Mouse (Mus musculus) kidney, adult 11 months (tissue): Measurements from ENCODE around the gene Dapk1.

Source experiments
- DNase-seq: peaks from one replicate; pipeline ENCODE4 v3.0.0; 2022

The Dapk1 gene

DNA sequence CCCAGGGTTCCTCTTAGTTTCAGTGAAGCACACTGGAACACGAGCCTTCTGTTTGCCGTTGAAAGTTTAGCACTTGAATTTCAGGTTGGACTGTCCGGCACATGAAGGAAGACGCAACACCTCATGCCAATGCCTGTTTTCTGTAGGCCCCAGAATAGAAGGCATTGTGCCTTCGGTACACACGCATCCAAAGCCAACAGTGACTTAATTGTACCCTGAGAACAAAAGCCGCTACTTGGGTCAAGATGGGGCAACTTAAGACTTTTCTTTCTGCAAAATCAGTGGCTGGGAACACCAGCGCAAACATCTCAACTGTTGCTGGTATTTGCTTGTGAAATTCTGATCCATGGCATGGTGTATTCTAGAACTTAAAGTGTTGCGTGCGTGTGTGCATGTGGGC lies 63.1 kb downstream of the Dapk1 start:
- DNase-seq = no peak

DNA sequence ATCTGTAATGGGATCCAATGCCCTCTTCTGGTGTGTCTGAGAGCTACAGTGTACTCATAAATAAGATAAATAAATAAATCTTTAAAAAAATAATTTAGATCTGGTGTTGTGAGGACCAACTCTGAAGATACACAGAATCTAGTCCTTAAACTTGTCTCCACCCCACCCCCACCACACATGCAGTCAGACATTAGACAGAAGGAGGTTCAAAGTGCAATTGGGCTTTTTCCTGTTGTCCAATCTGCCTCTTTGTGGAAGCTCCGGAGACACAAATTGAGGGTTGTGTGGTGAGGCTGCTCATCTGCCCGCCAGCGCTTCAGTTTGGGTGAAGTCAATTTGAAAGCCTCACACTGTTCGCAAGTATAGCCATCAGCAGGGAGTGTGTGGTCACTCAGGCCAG lies 63.7 kb downstream of the Dapk1 start:
- DNase-seq = no peak

DNA sequence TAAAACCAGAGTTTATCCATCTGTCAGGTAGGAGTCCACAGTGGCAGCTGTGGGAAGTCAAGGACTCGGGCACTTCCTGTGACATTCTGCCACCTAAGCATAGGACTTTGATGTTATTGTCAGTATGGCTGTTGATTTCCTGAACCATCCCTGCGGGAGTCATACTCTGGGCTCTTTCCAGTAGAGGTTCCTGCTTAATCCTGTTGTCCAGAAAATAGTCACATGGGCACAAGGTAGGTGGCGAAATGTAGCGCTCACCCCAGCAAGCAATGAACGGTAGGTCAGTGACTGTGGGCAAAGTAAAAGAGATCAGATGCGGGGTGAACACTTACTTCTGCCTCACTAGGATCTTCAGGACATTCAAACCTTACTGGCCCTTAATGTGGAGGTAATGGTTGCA lies 66.3 kb downstream of the Dapk1 start:
- DNase-seq = peak; percentile 42

DNA sequence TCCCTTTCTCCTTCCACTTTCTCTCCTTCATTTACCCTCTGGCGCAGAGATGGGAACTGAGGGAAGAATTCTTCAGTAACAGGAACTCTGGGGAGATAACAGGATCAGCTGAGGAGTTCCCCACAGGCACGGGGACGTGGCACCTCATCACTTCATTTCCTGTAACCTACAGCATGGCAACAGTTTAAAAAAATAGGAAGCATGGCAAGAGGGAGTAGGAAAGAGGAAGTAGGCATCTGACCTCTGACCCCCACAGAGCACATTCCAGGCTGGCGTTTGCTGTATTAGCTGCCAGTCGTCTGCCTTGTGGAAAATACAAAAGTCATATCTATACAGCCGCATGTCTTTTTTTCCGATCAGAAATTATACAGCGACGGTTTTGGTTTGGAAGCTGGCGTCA lies 68.9 kb downstream of the Dapk1 start:
- no peak for DNase-seq

DNA sequence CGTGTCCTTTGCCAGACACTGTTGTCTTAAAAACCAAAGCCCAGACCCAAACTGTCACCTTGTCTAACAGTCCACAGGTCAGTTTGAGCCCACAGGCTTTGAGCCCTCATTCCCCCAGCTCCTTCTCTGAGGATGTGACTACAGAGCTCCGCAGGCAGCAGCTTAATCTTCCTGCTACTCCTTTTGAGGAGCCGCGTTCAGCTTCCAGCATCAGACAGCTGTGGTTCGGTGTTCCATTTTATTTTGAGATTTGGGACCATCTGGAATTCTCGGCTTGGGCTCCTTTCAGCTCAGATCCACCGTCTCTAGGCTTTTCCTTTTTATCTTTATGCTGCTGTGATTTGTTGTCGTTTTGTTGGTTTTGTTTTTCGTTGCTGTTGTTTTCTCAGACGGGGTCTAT lies 69.5 kb downstream of the Dapk1 start:
- no peak for DNase-seq

DNA sequence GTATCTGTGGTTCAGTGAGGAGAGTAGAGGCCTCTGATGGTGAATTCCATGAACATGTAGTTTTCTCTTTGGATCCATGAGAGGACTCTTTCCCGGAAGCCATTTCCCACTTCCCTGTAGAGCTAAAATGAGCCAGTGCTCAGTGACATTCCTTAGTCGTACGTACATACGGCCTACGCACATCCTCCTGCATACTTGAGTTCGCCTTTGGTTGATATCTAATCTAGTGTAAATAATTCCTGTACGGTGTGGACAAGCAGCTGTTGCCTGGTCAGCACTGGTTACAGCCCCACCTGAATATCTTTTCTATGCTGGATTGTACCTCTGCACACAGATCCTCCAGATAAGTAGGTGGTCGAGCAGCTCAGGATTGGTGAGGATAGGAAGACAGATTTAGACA lies 70.5 kb downstream of the Dapk1 start:
- no peak for DNase-seq

DNA sequence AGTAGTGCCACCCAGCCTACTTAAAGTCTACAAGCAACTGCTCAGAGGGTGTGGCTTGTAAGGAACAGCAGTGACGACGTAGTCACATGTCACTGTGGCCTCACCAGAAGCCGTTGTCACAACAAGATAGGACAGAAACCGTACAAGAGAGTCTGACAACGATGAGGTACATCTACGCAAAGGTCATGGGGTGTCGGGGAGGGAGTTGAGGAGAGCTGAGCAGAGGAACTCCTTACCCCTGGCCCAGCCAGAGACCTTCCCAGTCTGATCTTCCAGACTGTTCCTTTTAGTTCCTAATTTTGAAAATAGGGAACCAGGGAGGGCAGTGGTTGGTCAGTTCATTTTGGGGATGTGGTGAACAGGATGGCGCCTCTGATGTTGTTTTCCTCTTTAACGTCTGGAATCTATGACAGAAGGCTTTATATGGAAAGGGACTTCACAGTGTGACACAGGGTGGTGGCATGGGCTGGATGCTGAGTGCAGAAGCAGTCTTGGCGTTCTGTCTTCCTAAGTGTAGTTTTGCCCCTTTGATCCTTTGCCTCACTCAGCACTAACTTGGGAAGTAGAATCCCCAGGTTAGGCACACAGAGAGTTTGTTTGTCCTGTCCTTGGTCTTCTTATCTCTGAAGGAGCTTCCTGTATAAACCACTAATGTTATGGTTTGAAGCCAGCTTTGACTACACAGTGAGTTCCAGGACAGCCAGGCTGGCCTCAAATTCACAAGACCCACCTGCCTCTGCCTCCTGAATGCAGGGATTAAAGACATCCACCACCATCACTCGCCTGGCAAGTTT lies 71.3 kb downstream of the Dapk1 start:
- DNase-seq = no peak

DNA sequence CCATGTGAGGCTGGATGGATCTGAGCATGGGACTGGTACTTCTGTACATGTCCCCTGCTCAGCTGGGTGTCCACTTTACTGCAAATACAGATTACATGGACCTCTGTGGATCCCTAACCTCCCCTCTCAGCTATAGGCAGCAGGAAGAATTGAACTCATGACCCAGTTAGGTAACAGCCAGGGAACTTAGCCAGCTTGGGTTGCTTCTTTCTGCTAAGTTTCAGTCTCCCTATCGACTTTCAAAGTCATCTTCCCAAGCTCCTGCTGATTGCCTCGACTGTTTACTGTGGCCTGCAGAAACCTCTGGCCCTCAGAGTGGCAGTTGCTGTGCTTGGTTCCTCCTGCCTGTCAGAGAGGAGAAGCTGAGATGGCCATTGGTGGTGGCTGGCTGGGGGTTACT lies 72.6 kb downstream of the Dapk1 start:
- DNase-seq = no peak

DNA sequence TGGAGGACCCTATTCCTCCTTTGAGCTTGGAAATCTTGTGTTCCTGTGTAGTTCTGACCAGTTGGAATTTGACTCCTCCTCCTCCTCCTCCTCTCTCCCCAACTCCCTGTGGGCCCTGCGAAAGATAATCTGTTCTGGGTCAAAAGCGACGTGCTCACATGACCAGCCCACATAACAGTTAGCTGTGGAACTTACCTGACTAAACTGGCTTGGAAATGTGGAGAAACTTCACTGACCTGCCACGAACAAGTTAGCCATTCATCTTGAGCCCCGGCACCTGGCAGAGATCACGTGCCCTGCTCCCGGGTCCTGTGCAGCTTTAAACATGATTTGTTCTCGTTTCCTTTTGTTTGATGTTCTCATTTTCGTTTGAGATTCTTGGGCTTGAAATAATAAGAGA lies 73.2 kb downstream of the Dapk1 start:
- peak; percentile 88 for DNase-seq

DNA sequence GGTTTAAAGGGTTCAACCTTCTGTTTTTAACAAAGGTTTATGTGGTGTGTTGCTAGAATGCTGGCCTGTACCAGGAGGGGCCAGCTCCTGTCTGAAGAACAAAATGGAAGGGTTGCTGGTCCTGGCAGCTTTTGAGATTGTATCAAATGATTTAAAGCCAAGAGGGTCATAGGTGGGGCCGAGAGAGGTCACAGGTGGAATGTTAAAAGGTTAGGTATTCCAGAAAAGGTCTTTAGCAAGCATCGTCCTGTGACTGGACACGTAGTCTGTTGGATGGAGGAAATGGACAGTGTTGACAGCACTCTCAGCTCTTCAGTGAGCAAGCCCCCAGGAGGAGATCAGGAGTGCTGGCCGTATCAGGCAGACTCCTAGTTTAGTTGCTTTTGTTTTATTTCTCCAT lies 73.7 kb downstream of the Dapk1 start:
- no peak for DNase-seq

DNA sequence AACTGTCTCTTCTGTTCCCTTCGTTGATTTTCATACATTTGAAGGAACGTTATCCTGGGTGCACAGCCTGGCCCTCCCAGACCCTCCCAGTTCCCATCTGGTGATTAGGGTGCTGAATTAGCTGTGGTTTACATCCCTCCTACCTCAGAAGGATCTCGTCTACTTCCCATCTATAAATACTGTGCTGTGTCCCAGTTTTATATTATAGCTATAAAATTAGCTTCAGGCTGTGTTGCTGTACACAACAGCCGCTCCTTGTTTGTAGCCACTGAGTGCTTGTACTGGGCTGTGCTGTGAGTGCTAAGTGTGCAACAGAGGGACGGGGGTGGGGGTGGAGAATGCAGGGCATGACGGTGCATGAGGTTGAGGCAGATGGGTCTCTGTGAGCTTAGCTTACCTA lies 77.2 kb downstream of the Dapk1 start:
- no peak for DNase-seq

DNA sequence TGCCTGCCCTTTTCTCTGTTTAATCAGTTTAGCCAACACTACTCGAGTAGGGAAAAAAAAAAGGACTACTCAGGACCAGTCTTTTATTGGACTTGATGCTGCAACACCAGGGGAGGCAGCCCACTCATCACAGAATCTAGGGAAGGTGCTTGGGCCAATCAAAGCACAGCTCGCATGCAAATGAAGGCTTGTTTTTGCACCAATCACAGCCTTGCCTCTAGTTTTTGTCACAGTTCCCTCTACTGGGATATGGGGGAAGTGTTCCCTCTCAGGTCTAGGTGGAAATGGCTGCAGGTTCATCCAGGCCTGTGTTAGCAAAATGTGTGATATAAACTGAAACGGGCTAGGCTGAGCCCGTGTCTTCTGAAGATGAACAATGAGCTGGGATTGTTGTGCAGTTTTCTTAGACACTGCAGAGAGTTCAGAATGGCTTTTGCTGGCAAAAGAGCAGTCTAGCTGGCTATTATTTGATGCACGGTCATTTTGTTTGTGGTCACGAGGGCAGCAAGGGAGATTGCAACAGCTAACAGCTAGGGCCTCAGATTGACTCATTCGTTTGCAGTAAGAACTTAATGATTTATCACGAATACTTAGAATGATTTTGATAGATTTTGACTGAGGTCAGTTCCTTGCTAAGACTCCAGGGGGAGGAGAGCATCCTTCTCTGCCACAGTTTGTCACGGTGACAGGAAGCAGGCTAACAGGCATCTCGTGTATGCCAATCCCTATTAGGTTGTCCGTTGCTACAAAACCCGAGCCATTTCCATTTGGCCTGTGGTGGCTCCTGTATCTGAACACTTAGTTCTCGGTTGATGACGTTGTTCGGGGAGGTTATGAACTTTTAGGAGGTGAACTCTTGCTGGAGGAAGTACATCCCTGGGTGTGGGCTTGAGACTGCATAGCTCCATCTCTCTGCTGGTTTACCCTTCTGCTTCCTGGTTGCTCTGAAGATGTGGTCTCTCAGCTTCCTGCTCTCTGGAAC lies 81.3 kb downstream of the Dapk1 start:
- DNase-seq = no peak

DNA sequence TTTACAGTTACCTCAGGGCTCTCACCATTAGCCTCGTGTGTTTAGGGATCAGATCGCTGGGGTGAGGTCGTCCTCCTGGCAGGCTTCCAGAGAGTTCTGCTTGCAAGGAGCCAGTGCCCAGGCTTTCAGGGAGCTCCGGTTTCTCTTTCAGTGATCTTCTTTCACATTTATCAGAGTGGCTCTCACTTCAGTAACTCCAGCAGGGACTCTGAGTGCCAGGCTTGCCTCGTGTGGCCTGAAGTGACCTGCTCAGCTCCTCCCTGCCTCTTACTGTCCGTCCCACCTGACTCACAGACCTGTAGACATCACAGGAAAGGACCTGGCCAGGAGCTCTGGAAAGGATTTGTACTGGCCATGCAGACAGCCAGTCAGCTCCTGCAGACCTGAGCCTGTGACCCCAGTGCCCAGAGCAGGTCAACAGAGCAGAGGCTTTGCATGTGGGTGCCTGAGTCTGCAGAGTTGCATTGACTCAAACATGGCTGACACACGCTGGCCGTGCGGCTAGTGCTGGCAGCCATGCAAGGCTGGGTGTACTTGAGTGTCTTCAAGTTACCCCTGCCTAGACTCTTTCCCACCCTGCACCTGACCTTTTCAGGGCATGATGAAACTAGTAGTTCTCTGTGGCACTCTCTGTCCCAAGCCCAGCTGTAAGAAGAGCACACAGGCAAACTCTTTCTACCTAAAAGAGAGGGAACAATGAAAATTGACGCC lies 82.5 kb downstream of the Dapk1 start:
- peak; percentile 74 for DNase-seq

DNA sequence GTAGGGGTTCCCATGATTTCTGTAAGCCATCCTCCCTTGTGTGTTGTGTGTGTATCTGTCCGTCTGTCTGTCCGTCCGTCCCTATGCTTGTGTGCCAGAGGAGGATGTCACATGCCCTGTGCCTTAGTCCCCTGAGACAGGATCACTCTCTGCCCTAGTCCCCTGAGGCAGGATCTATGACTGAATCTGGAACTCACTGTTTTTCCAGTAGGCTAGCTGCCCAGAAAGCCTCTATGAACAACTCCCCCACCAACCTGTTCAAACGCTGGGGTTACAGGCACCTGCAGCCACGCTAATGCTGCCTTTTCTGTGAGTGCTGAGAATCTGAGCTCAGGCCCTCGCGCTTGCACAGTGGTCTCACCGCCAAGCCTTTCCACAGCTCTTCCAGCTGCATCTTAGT lies 83.1 kb downstream of the Dapk1 start:
- no peak for DNase-seq

DNA sequence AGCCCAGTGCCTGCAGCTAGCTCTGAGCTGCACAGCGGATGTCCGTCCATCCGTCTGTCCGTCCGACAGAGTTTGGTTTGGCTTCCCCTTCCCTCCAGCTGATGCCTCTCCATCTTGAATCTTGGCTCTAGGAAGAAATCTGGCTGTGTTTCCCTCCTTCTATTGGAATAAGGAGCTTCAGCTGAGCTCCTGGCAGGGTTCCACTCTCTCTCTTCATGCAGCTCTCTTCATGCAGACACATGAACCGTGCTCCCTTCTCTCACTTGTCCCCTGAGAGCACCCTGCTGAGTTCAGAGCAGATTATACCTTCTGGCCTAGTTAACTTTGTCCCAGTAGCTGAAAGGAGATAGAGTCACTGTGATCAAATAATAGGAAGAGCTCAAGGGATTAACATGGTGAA lies 83.5 kb downstream of the Dapk1 start:
- DNase-seq = no peak

DNA sequence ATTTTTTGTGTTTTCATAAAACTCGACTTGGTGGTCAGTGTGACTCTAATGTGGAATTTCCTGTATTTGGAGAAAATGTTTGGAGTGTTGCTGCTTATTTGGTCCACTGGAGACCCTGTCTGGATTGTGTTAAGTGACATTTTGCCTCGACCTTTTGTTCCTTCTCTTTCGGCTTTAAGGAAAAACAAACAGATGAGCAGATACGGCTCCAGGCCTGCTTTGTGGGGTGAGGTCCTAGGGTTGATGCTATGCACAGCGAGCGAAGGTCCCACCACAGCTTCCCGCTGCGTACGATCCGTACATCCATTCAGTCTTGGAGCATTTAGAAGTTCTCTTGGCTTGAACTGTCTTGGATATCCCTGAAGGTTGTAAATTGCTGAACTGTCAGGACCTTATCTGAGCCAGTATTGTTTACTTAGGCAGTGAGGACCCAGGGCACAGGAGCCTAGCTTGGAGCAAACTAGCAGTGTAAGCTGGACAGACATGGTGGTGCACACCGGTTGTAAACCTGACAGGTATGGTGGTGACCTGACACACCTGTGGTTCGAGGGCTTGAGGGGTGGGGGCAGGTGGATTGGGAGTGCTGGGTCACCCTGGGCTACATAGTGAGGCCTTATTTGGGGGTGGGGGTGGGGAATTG lies 84.4 kb downstream of the Dapk1 start:
- DNase-seq = no peak

DNA sequence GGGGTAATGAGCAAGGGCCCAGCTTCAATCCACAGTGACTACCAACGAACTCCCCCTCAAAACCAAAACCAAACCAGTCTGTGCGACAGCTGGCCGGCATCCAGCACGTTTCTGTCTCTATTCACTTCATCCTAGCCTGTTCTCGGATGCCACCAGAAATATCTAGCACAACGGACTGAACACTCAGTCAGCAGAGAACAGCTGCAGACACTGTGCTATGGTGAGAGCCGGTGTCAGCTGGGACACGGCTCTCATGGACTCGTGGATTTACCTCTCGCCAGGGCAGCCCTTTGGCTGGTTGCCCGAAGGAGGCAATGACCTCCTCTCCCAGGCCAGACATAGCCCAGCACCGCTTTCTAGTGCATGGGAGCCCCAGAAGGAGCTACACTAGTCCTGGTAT lies 85.2 kb downstream of the Dapk1 start:
- peak; percentile 81 for DNase-seq

DNA sequence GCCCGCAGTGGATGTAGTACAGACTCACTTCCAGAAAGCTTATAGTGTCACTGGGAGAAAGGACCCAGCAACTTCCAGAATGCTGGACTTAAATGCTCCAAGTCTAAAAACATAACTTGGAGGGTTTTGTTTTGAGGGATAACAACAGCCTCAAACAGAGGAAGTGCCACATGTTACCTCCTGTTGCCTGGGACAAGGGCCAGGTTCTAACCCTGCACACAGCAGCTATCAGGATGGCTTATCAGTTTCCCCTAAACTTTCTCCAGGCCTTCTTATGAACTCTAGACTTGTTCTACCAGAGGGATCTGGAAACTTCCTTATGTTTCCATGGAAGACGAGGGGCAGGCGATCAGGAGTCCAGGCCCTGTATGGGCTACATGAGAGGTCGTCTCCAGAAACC lies 85.7 kb downstream of the Dapk1 start:
- no peak for DNase-seq

DNA sequence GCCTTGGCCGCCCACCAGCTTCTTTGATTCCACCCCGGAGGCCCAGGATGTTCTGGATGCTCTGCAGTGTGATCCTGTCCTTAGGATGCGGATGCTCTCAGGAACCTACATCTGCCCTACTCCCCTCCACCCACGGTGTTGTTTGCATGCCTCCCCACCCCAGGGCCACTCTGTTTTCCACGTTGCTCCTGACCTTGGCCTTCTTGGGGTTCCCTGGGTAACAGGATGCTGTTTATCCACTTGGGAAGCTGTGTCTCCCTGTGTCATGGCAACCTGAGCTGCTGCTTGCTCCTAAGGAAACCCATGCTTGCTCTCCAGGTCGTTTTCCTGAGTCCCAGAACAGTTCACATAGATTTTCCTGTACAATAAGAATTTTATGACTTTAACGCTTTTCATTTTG lies 86.1 kb downstream of the Dapk1 start:
- DNase-seq = no peak

DNA sequence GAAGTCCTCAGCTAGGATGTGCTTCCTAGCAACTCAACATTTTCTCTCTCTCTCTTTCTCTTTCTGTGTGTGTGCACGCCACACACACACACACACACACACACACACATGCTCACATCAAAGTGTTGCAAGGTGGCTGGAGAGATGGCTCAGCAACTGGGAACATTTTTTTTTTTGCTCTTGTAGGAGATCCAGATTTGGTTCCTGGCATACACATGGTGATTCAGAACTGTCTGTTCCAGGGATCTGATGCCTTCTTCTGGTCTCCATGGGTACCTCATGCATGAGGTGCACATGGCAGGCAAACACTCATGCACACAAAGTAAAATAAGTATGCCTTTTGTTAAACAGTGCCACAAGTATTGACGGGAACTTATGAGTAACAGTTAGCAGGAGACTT lies 89.2 kb downstream of the Dapk1 start:
- DNase-seq = no peak

DNA sequence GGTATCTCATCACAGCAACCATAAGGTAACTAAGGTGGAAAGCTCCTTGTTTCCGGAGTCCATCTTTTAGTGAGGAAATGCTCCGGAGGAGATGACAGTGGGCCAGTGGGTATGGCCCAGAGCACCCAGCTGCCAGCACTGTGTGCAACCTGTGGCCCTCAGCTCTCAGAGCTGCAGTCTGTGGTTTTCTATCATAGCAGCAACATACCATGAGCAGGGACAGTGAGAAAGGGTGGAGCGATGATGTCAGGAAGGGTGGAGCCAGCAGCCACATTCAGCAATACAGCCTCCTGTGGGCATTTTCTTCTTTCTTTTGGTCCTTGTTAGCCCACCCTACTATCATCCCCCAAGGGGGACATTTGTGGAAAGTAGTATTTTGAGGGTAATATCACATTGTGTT lies 90.2 kb downstream of the Dapk1 start:
- no peak for DNase-seq

DNA sequence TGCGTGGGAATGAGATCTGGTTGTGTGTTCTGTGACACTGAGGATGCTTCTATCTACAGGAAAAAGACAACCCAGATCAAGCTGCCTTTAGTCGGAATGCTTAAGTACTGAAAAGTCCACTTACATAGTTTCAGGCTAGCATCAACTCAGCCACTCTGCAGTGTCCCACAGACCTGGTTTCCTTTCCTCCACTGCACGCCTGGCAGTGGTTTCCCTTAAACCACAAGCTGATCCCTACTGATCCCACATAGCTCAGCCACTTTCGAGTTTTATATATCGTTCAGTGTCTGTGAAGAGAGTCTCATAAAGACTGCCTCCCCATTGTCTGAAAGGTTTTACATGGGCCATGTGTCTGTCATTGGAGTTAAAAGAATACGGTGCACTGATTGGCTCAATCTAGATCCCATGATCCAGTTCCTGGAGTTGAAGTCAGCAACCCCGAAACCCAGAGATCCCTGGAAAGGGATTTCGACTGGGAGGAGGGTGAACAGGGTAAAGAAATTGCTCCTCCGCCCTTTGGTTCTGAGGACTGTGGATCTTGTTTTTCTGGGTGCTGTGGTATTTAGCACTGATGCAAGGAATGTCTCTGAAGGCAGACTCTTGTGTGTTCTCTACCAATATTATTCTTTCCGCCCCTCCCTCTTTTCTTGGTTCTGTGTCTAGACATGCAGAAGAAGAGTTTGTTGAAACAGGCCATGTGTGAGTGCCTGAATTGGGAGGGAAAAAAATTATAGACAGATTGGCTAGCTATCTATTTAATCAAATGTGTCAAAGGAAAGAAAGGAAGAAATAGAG lies 93.6 kb downstream of the Dapk1 start:
- DNase-seq = no peak
